Mouse (Mus musculus): ENCODE results near the gene Psmd6.

Psmd6 gene

DNA sequence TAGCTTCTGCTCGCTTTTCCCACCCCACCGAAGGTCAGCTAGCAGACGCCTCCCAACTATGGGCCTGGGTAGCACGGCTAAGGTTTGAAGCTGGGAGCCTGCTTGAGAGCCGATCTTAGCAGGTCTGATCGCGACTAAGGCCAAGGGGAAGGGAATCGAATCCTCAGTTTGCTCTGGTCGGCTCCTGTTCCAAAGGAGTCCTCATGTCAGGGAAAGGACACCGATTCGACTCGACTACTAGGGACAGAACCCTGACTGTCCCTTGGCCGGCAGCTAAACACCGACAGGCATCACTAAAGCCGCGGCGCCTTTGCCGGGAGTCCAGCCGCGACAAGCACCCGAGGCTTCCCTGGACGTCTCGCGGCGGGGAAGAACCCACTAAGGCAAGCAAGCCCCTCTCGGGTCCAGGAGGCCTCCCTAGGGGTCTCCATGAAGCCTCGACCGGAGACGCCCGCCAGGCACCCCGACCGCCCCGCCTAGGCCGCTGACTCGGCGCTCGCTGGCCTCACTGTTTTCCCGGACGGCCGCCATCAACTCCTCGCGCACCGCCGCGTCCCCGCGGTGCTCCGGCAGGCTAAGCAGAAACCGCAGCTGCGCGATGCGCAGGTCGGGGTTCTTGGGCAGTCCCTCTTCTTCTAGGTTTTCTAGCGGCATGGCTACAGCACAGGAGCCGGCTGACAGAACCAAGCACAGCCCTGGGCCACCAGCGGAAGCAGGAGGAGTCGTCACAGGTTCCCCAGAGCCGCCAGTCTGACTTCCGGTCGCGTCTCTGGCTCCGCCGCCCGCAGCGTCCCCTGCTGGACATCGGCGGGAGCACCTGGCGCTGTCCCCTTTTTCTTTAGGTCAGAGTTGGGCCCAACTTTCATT lies at the start of gene Psmd6:
Gene Psmd6 (minus strand): TSS at position 755 of the 867 bp plus-strand sequence.
- peak; percentile 86 for DNase-seq

DNA sequence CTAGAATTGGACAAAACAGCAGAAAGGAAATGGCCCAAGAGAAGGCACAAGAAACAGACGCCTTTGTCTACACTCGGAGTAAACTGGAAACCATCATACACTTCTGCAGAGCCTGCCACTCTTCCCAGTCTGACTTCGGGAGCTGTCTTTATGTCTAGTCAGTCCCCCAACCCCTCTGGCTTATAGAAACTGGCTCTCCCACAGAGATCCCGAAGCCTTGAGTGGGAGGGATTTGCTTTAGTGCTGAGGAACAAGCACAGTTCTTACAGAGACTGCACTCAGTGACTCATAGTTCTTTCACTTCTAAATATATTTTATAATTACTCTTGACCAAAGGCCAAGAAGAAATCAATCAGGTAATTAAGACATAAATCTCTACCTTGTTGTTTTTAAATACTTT lies 10.1 kb downstream of the Psmd6 start:
- DNase-seq: no peak

DNA sequence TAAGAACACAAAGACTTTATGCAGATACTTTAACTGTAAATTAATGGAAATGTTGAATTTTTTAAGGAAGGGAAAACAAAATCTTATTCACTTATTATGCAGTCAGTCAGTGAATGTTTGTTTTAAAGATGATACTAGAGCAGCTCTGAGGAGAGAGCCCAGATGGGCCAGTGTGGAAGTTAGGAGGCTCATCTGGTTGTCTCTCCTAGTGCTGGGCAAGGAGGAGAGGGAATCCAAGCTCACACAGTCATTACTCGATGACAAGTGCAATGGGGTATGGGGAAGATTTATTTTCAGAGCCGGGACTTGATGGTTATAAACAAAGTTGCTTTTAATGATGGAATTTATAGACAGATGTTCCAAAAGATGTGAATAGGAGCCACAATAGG lies 15.9 kb downstream of the Psmd6 start:
- DNase-seq: no peak

DNA sequence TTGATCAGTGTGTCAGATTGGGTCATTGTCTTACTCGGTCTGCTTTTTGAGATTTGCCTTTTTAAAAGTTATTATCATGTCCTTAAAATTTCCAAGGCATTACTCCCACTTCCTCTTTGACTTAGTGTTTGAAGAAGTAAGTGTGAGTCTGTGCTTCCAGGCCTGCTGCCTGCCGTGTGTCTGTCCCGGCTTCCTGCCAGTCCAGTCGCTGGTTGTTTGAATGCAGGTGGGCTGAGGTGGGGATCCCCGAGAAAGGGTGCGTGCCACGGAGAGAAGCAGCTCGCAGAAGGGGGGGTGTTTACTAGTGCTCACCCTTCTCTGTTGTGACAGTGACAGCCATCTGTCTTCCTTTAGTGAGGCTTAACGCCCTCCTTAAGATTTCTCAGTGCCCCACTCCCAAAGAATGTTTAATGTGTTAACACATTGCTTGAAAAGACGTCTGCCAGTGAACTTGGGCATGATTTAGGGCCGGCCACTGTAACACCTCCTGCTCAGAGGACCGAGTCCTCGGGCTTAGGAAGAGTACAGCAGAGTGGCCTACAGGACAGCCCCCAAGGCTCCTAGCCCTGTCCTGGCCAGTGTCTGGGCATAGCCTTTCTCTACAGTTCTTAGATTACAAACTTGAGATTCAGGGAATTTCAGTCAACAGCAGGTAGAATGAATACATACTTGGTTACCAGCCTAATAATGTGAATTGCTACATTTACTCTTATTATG lies 16.4 kb downstream of the Psmd6 start:
- DNase-seq: no peak

DNA sequence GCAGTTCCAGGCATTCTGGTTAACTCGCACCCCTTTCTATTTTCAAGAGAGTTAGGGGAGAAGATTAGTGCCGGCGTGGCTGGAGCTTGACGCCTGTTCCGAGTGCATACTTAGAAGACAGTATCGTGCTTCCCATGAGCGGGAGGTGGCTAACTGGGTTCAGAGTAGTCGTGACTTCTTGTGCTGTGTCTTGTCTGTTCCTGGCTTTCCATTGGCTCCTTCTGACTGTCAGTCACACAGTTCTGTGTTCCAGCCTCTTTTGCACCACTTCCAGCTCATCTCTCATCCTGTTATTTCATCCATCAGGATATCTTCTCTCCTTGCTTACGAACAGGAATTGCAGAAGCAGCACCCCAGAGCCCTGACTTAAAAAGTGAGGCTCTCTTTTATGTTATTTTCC lies 19.5 kb downstream of the Psmd6 start:
- no peak for DNase-seq

DNA sequence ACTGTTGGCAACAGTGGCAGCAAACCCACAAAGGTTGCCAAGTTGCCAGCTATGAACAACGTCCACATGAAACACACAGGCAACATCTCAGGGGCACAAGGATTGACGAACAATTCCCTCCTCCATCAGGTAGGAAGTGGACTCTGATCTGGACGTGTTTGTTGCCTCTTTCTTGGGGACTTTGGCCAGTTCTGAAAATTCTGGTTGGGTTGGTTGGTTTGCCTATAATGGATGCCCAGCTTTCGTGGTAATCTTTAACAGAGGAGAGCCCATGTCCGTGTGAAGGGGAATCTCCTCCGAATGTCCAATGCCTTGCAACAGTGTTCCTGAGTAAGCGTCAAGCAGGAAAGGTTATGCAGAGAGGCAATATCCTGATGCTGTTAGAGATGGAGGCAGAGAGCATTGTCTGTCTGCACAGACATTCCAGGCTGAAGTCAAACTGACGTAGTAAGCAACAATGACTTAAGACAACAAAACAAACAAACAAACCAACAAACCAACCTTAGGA lies 20.0 kb downstream of the Psmd6 start:
- no peak for DNase-seq

DNA sequence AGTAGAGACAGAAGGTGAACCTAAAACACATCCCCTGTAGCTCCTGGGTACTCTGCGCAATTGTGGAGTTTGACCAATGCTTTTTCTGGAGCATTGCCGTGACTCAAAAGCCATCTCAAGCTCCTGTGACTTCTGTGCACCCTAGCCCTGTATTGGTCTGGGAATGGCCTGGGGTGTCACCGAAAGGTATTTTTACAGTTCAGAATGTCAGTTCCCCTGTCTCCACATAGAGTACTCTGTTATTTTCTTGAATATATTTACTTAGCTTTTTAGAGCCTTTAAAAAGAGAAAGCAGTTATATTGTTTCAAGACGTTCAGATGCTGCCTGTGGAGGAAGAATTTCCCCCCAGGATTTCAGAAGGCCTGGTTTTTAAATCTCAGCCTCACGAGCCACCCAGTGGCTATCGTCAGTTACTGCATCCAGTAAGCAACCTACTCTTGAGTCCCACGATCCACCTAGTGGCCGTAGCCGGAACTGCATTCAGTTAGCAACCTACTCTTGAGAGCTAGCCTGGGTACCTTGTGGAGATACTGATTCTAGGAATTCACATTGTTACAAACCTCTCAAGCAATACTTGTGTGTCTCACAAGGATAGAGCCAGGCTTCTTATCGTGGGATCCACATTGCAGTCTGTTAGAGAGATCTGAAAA lies 22.3 kb downstream of the Psmd6 start:
- peak; percentile 83 for DNase-seq

DNA sequence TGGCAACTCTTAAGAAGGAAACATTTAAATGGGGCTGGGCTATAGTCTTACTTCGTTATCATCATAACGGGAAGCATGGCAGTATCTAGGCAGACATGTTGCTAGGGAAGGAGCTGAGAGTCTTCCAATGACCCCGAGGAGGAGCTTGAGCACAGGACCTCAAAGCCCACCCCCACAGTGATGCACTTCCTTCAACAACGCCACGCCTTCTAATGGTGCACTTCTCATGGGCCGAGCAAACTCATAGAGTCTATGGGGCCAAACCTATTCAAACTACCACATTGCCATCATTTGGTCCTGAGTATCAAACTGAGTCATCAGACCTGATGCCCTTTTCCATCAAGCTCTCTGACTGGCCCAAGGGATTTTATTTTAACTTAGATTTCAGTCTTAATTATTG lies 30.2 kb downstream of the Psmd6 start:
- DNase-seq: no peak

DNA sequence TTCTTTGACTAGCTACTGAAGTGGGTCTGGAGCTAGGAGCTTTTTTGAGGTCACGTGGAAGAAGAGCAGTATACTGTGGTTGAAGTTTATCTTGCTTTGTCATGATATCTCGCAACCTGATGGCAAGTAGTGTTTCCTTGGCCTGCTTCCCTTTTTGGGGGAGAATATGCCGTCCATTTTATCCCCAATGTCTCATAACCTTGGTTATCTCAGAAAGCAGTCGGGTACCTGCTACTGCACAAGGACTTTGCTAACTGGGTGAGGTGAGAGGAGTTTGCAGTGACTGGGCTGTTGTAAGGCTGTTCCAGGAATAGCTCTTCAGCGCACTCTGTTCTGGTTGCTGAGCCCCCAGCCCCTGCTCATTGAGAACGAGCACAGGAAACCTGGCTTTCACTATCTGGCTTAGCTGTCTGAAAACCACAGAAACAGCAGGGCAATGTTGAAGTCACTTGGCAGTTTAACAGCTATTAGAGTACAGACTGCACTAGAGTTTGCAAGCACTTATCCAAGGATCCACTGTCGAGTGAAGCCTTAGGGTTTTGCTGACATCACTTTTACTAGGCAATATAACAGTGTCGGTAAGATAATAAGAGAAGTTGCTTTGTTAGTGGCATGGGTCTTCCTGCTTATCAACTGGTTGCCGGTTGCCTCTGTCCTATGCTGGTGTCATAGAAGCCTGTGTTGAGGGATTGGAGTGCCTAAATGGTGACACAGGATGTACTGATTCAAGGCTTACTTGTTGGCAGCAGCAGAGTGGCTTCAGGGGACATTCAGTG lies 32.6 kb downstream of the Psmd6 start:
- no peak for DNase-seq

DNA sequence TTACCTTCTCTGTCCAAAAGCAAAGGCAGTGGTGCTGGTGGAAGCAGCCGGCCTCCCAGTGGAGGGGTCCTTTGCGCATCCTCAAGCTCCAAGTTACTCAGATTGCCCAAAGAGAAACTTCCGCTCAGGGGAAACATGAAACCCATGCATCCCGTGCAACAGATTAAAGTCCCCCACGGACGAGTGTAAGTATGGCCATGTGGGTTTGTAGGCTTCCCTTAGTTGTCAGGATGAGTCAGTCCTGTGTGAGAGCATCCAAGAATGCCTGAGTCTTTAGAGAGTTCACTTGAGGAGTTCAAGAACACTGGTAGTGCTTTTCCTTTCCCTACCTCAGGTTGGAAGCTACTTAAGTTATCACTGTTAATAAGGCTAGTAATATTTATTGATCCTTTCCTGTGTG lies 33.4 kb downstream of the Psmd6 start:
- DNase-seq: no peak

DNA sequence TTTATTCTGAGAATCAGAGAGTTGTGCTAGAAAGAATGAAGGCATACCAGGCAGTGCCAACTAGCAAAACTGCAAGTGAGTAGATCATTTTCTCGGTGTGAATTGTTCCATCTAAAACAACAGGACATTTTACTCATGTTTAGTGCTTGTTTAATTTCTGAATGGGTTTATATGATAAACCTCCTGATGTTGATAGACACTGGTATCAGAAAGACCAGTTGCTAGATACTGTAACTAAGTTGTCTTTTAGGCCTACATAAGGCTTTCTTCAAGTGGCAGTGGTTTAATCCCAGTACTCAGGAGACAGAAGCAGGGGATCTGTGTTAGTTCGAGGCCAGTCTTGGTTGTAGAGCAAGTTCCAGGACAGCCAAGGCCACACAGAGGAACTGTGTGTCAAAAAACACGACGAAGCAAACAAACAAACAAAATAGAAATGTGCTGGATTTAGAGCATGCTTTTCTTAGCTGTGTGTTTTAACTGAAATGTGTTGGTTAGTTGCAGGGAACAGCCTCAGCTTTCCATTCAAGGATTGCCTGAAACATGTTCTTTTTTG lies 34.0 kb downstream of the Psmd6 start:
- no peak for DNase-seq

DNA sequence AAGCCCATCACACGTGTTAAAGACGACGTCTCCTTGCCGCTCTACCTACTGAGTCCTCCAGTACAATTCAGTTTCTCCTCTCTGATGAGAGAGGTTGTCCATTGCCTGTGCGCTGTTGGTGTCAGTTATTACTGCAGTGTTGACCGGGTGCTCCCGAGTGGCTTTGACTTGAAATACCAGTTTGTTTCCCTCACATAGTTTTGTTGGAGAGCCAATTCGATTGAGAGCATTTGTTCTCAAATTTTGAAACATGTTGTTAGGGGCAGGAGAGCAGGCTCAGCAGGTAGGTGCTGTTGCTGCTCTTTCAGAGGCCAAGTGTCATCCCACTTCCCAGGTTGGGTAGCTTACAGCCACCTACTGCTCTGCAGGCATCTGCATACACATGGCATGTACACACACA lies 37.0 kb downstream of the Psmd6 start:
- DNase-seq: no peak

DNA sequence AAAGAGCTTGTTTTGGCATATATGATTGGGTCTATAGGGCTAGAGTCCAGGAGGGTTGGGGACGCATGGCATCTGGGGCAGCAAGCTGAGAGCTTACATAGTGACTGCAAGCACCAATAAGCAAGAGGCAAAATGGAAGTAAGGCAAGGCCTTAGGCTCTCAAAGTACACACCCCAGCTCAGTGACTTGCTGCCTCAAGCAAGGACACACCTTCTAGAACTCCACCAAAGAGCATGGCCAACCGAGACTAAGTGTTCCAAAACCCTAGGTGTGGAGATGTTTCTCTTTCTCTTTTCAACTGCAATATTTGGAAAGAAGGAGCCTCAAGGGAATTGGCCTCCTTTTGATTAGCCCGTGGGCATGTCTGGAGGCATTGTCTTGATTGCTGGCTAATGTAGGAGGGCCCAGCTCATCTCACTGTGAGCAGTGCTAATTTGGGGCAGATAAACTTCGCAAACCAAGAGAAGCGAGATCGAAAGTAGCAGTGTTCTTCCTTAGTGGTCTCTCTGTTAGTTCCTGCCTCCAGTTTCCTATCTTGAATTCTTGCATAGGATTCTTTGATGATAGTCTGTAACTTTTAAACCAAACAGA lies 40.1 kb downstream of the Psmd6 start:
- no peak for DNase-seq

DNA sequence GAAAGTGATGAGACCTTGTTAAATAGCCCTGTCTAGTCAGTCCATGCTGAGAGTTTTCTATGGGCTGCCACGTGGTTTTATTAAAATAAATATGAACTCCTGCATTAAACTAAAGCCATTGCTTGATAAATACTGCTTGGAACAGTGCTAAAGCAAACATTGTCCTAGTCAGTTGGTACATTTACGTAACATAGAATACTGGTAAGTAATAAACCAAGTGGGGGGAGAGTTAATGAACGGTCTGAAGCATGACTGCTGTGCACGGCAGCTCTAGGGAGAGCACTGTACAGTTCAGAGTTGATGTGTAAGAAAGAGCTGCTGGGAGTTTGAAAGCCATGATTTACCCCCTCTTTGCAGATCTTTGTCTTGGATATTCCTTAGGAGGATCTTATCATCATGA lies 49.3 kb downstream of the Psmd6 start:
- no peak for DNase-seq

DNA sequence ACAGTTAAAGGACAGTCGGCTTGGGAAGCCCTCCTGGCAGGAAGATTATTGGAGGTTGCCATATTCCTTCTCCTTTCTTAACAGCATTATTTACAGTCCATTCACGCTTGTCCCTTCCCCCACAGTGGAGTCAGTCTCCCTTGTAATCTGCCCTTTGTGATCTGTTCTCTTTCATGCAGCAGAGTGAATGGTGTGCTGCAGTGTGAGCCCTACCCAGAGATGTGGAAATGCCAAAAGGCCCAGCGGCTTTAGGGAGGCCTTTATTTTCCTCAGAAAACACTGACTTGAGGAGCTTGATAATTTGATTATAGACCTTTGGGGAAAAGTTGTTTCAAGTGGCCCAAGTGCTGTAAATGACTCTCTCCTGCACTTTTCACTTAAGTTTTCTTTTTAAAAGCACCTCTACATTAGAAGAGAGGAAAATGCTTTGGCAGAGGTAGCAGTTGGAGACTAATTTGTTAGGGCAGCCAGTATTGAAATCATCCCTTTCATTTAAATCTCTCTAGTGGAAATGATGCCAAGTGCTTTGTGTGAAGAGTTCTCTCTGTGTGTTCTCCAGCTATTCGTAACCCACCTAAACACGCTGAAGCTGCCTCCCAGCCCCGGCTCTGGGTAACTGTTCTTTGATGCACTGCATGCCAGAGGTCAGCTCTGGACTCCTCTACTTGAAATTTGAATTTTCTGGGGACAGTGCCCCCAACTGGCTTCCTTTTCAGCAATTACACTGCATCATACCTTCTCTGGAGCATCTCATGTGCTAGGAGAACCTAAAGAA lies 50.1 kb downstream of the Psmd6 start:
- peak; percentile 12 for DNase-seq

DNA sequence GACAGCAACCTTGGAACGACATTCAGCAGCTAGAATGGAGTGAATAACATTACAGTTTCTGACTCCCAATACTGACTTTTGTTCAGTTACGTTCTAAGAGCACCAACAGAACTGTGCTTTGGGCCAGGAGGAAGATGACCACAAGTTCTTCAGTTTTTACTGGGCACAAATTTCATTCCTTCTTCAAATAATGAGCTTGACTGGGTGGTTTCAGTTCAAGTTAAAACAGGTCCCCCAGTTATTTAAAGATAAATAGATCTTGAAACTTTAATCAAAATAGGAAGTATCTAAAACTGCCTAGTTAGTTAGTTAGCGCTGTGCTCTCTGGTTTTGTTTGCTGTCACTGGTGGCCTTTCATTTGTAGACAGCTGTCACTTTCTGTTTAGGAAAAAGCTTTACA lies 52.2 kb downstream of the Psmd6 start:
- no peak for DNase-seq

DNA sequence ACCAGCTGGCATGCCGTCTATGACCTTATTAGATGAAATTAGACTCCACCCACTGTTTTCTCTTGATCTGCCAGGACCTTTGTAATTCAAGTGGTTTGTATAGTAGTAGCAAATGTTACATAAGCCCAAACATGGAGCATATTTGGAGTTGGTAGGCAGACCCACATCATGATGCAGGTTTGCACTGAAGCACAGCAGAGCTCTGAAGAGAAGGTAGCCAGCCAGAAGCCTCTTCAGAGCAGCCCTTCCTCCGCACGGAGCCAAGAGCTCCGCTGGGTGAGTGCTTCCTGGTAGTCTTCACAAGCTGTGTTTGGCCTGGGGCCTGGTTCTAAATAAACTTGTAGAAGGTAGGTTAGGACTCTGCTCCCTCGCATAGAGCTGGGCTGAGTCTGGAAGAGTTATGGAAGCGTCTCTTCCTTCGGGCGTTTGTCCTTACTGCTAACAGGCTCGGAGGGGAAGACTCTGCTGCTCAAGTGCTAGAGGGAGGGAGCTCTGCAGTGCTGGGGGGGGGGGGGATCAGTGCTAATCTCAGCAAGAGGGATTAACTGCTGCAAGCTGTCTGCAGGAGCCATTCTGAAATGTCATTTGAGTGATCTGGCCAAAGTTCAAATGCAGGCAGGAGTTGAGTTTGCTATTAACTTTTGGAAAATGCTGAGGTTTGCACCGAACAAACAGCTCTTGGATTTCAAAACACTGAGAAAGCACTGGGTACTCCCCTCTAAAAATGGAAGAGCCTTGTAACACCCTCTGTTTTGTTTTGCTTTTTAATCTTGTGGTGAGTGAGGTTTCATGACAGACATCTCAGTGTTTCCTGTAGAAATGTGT lies 52.9 kb downstream of the Psmd6 start:
- peak; percentile 34 for DNase-seq

DNA sequence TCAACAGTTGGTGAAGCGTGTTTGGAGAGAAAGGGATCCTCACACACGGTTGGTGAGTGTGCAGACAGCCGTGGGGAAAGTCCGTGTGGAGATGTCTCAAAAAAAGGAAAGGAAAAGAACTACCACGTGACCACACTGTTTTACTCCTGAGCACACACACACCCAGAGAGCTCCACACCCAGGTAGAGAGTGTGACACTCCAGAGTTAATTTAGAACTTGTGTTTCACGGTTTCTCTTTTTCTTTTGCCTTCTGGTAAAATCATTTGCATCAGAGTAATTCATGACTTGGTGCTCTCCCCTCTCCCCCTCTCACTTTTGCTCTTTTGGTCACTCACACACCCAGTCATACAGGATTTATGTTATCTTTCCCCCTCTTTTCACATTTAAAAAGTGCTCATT lies 54.5 kb downstream of the Psmd6 start:
- DNase-seq: no peak

DNA sequence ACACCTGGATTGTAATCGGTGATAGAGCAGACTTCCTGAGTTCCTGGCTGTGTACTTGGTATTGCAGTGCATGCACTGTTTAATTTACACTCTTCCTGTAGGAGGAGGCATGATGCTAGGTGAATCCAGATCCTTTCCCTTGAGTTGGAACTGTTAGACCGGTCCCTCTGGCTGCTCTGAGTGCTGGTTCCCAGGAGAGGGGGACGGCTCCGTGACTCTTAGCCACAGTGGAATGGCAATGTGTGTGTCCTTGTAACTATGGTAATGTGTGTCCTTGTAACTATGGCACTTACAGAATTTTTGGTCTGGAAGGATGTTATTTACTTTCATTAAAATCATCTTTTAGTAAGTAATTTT lies 55.7 kb downstream of the Psmd6 start:
- no peak for DNase-seq

DNA sequence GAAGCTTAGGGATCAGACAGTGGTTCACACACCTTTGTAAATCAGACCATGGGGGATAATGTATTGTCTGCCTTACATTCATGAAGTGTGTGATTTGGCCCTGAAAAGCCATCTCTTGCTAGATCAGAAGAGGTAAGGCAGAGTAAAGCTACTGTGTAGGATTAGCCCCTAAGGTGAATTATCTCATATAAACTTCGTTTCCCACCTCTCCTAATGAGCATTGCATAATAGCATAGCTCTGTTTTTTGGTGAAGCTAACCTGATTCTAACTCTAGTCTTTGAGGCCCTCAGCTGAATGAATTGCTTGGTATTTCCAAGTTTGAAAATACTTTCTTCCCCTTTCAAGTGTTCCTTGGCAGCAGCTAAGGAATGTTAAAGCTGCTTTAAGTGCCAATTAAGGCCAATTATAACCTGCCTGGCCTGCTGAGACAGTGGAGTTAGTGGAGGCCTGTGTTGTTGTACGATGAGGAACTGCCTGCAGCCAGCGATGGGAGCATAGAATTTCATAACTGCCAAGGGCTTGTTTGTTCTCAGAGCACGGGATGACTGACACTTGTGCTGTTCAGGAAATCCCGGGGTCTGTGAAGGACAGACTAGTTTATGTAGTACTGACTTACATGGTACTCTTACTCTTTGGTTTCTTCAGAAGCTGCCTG lies 56.2 kb downstream of the Psmd6 start:
- peak; percentile 10 for DNase-seq
